Mouse (Mus musculus) liver, postnatal 0 days (tissue): Measurements from ENCODE around the gene Atp11a. TPM values are rescaled to one million over a fixed set of nuclear protein-coding genes. Genes with fewer than 3 reads are reported as not detected.

ENCODE experiments used
- ATAC-seq: fragments of 200-750 bp; cut with Nextera tagmentation; 2 replicates; pipeline ENCODE4 v1.8.0; 2017; ENCODE audit warnings: mild to moderate bottlenecking, moderate library complexity
- DNase-seq: peaks from one replicate; pipeline ENCODE4 v3.0.0-alpha.2; 2016
- H3K27ac ChIP-seq: fragments of 300-500 bp; sonication (generic); 2 replicates; pipeline ENCODE4 v1.5.1; 2014; ENCODE audit warnings: antibody characterized with exemption, moderate library complexity, mild to moderate bottlenecking, low read depth
- H3K27me3 ChIP-seq: fragments of 300-500 bp; sonication (generic); 2 replicates; pipeline ENCODE4 v1.6.1; 2014; ENCODE audit warnings: low read length, control low read depth, mixed read lengths; ENCODE audit not compliant: insufficient read depth
- H3K36me3 ChIP-seq: fragments of 300-500 bp; sonication (generic); replicated peaks from 2 replicates; pipeline ENCODE4 v1.6.1; 2014; ENCODE audit warnings: mild to moderate bottlenecking, control low read depth, low read length, moderate library complexity, mixed read lengths; ENCODE audit not compliant: insufficient read depth
- H3K4me1 ChIP-seq: fragments of 300-500 bp; sonication (generic); 2 replicates; pipeline ENCODE4 v1.6.1; 2014; ENCODE audit warnings: antibody characterized with exemption, mild to moderate bottlenecking, control low read depth; ENCODE audit not compliant: insufficient read depth
- H3K4me2 ChIP-seq: fragments of 300-500 bp; sonication (generic); 2 replicates; pipeline ENCODE4 v1.6.1; 2014; ENCODE audit warnings: low read depth, mild to moderate bottlenecking, low read length, moderate library complexity, mixed read lengths
- H3K4me3 ChIP-seq: fragments of 300-500 bp; sonication (generic); 2 replicates; pipeline ENCODE4 v1.5.1; 2014; ENCODE audit warnings: low read depth, low read length
- H3K9ac ChIP-seq: fragments of 300-500 bp; sonication (generic); replicated peaks from 2 replicates; pipeline ENCODE4 v1.6.1; 2014; ENCODE audit warnings: mild to moderate bottlenecking, moderate library complexity
- H3K9me3 ChIP-seq: fragments of 300-500 bp; sonication (generic); 2 replicates; pipeline ENCODE4 v1.6.1; 2016; ENCODE audit warnings: mild to moderate bottlenecking, control low read depth, low read length, mixed read lengths
- CTCF ChIP-seq: sonication (generic); IDR thresholded peaks from 2 replicates; pipeline ENCODE4 v1.5.1; 2016; ENCODE audit warnings: antibody characterized with exemption, low read depth
- EP300 ChIP-seq: IDR thresholded peaks from 2 replicates; pipeline ENCODE4 v1.6.1; 2016; ENCODE audit warnings: antibody characterized with exemption, low read depth, mild to moderate bottlenecking
- WGBS: fragments of 180-500 bp; shearing (Covaris S2); extraction: QIAGEN DNeasy Blood & Tissue Kit; methylation state at CpG from one replicate; pipeline ENCODE4 v1.1.7; 2014; ENCODE audit not compliant: insufficient replicate concordance; 5-methylcytosine and 5-hydroxymethylcytosine counted together
- polyA plus RNA-seq: library from polyadenylated mRNA; unstranded; fragments of >200 nt; fragmentation: Nextera tagmentation; extraction: Ambion mirVana; gene quantifications from 2 replicates; pipeline ENCODE4 v1.2.1, GENCODE M21; 2015

Gene Atp11a
- polyA plus RNA-seq, 1 experiment from 2014 or later = 0.90 TPM

GRCm38 (mm10) chr8:12894783-12895534, 138.1 kb downstream of the Atp11a start:
- H3K4me3 ChIP-seq = no peak overlapping the region
- TF ChIP-seq CTCF (no peak), EP300 (no peak)
- no peak for ATAC-seq

DNA sequence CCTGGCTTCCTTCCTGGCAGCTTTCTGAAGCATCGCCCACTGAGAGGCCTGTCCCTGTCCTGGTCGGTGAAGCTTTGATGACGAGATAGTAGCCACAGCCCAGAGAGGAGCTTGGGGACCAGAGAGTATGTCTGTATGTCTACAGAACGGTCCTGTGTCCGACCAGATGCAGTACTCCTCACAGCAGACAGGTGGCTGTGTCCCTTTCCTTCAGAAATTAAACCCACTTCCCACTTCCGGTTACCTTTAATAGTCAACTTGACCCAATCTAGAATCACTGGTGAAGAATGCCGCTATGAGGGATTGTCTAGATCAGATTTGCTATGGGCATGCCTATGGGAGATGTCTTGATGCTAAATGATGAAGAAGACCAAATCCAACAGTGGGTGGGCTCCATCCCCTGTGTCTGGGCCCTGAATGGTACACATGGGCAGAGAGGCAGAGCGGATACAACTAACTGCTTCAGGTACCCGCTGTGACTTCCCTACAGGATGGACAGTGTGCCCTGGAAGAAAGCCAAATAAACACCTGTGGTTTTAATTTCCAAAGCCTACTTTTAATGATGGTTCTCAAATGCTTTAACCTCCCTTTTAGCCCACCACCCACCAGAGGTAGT, 138.8 kb downstream of the Atp11a start:
- H3K36me3 ChIP-seq = no peaks in the 10 kb centered on the region
- H3K27ac ChIP-seq = no peak overlapping the region
- H3K4me3 ChIP-seq = no peak overlapping the region
- no peaks in the 10 kb centered on the region for H3K9me3 ChIP-seq
- 61% methylated on average over 9 of the region's 9 CpGs for WGBS
- peak; percentile 41 for TF ChIP-seq CTCF
- no peak for TF ChIP-seq EP300
- DNase-seq (no peak), ATAC-seq (no peak)
- no peak overlapping the region for H3K9ac ChIP-seq
- H3K4me1 ChIP-seq = no peaks in the 10 kb centered on the region
- H3K27me3 ChIP-seq = peaks cover 53% of the 10 kb centered on the region
- no peak overlapping the region for H3K4me2 ChIP-seq

More at GRCm38 (mm10) chr8:12894783-12895534, 138.1 kb downstream of the Atp11a start:
- no peaks in the 10 kb centered on the region for H3K9me3 ChIP-seq
- 72% methylated on average over 11 of the region's 11 CpGs for WGBS
- no peaks in the 10 kb centered on the region for H3K36me3 ChIP-seq
- no peak for DNase-seq
- no peak overlapping the region for H3K4me2 ChIP-seq
- no peak overlapping the region for H3K27ac ChIP-seq
- no peaks in the 10 kb centered on the region for H3K4me1 ChIP-seq
- peaks cover 58% of the 10 kb centered on the region for H3K27me3 ChIP-seq
- H3K9ac ChIP-seq = no peak overlapping the region

- TF ChIP-seq EP300 (no peak), CTCF (peak; percentile 79)
- Histone ChIP-seq H3K4me3 (no peak overlapping the region), H3K36me3 (no peaks in the 10 kb centered on the region), H3K4me2 (no peak overlapping the region), H3K27me3 (peaks cover 49% of the 10 kb centered on the region), H3K9ac (no peak overlapping the region), H3K27ac (no peak overlapping the region), H3K4me1 (no peaks in the 10 kb centered on the region), H3K9me3 (no peaks in the 10 kb centered on the region)
- WGBS = 48% methylated on average over 13 of the region's 13 CpGs
- ATAC-seq = peak; percentile 8; the same call in 1 of the 2 replicates
- no peak for DNase-seq
These were observed 139.9 kb downstream of the Atp11a start for GRCm38 (mm10) chr8:12896494-12897373.

DNA sequence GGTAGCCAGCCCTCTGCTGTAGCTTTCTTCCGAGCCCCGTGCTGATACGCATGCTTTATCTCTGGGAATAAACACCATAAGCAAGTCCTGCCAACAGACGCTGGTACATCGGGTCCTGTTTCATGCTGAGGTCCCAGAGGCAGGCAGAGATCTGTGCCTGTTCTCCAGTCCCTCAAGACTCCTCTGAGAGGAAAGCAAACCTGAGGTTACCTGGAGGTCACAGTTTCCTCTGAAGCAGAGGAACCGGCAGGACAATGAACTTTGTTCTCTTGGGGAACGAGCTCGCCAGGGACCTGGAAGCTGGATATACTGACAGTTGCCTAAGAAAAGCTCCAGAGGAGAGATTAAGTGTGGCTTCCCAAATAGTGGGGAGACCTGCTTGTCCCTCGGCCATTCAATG, 141.0 kb downstream of the Atp11a start:
- Histone ChIP-seq H3K27me3 (peaks cover 52% of the 10 kb centered on the region), H3K36me3 (no peaks in the 10 kb centered on the region), H3K9me3 (no peaks in the 10 kb centered on the region), H3K4me3 (no peak overlapping the region), H3K9ac (no peak overlapping the region), H3K4me2 (no peak overlapping the region), H3K4me1 (no peaks in the 10 kb centered on the region), H3K27ac (no peak overlapping the region)
- no peak for TF ChIP-seq EP300
- TF ChIP-seq CTCF = no peak
- WGBS = 43% methylated on average over 9 of the region's 9 CpGs
- ATAC-seq (no peak), DNase-seq (no peak)

GRCm38 (mm10) chr8:12903790-12904415, 147.1 kb downstream of the Atp11a start:
- H3K4me1 ChIP-seq = no peaks in the 10 kb centered on the region
- DNase-seq = no peak
- TF ChIP-seq EP300 (no peak), CTCF (no peak)
- H3K9ac ChIP-seq = no peak overlapping the region
- no peak overlapping the region for H3K4me2 ChIP-seq
- H3K4me3 ChIP-seq = no peak overlapping the region
- H3K9me3 ChIP-seq = no peaks in the 10 kb centered on the region
- peaks cover 26% of the 10 kb centered on the region for H3K27me3 ChIP-seq
- no peaks in the 10 kb centered on the region for H3K36me3 ChIP-seq
- no peak for ATAC-seq
- 82% methylated on average over 13 of the region's 13 CpGs for WGBS
- H3K27ac ChIP-seq = no peak overlapping the region

GRCm38 (mm10) chr8:12905122-12905521, 148.3 kb downstream of the Atp11a start:
- Histone ChIP-seq H3K9ac (no peak overlapping the region), H3K9me3 (no peaks in the 10 kb centered on the region), H3K27ac (no peak overlapping the region), H3K4me3 (no peak overlapping the region), H3K36me3 (no peaks in the 10 kb centered on the region), H3K27me3 (peaks cover 20% of the 10 kb centered on the region), H3K4me1 (no peaks in the 10 kb centered on the region), H3K4me2 (no peak overlapping the region)
- TF ChIP-seq EP300 (no peak), CTCF (no peak)
- WGBS = 40% methylated on average over 5 of the region's 5 CpGs
- no peak for DNase-seq
- 0 out of 2 replicates have a peak, but pooled peaks have one; percentile 13 for ATAC-seq
